Mouse (Mus musculus) C2C12 (cell line): ENCODE results near the gene Orc6. TPM values are rescaled to one million over a fixed set of nuclear protein-coding genes. Genes with fewer than 3 reads are reported as not detected.

Experiments
- H3K27me3 ChIP-seq: one replicate; pipeline ENCODE4 v1.6.1; 2011; ENCODE audit not compliant: control insufficient read depth, insufficient read depth, insufficient read length
- H3K36me3 ChIP-seq: one replicate; pipeline ENCODE4 v1.6.1; 2011; ENCODE audit not compliant: control insufficient read depth, insufficient read depth
- H3K4me3 ChIP-seq: one replicate; pipeline ENCODE4 v1.5.1; 2011; ENCODE audit warnings: mild to moderate bottlenecking, control low read depth; ENCODE audit not compliant: poor library complexity, insufficient read depth, severe bottlenecking
- H3K79me2 ChIP-seq: one replicate; pipeline ENCODE4 v1.6.1; 2011; ENCODE audit not compliant: control insufficient read depth, insufficient read depth
- H3K79me3 ChIP-seq: one replicate; pipeline ENCODE4 v1.6.1; 2011; ENCODE audit warnings: low read depth, control low read depth
- H3ac ChIP-seq: one replicate; pipeline ENCODE3; 2011; ENCODE audit warnings: low read depth; ENCODE audit not compliant: control insufficient read depth, insufficient read length
- CEBPB ChIP-seq: IDR thresholded peaks from one replicate; pipeline ENCODE4 v1.6.1; 2011; ENCODE audit warnings: low read depth, mild to moderate bottlenecking, control low read depth, moderate library complexity
- CTCF ChIP-seq: IDR thresholded peaks from one replicate; pipeline ENCODE4 v1.5.1; 2011; ENCODE audit not compliant: control insufficient read depth, insufficient read depth, insufficient read length
- FOSL1 ChIP-seq: IDR thresholded peaks from one replicate; pipeline ENCODE4 v1.8.0; 2011; ENCODE audit warnings: mild to moderate bottlenecking, low read length; ENCODE audit not compliant: poor library complexity, insufficient read depth, severe bottlenecking
- MAX ChIP-seq: IDR thresholded peaks from one replicate; pipeline ENCODE4 v1.6.1; 2011; ENCODE audit warnings: mild to moderate bottlenecking, control low read depth
- MYOD1 ChIP-seq: IDR thresholded peaks from one replicate; pipeline ENCODE4 v1.6.1; 2011; ENCODE audit warnings: low read depth; ENCODE audit not compliant: control insufficient read depth, insufficient read length
- MYOG ChIP-seq: IDR thresholded peaks from one replicate; pipeline ENCODE4 v1.6.1; 2011; ENCODE audit not compliant: control insufficient read depth, insufficient read length; ENCODE audit errors: extremely low read depth
- USF1 ChIP-seq: IDR thresholded peaks from one replicate; pipeline ENCODE4 v1.6.1; 2011; ENCODE audit warnings: low read depth, mild to moderate bottlenecking, control low read depth, moderate library complexity
- polyA plus RNA-seq: library from polyadenylated mRNA; unstranded; fragments of >200 nt; fragmentation: generic; extraction: Trizol; gene quantifications from one replicate; pipeline ENCODE4 v1.2.1, GENCODE M21; 2012; ENCODE audit warnings: missing spikeins

The Orc6 gene
- polyA plus RNA-seq, 1 experiment: 41.6 TPM

DNA sequence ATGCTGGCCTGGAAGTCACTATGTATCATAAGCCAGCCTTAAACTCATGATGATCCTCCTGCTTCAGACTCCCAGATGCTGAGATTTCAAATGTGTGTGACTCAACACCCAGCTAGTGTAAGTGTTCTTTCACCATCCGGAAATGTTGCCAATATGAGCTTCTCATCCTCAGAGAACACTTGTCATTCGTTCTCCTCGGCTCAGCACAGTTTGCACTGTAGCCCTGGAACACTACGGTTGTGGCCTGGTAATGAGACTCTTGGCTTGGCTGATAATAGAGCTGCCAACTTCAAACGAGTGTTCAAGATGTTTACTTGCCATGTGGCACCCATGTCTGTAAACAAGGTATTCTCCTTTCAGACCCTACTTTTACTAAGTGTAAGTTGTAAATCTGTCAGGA, 4.1 kb downstream of the Orc6 start:
- Histone ChIP-seq H3K36me3 (peaks cover 73% of the 10 kb centered on the region), H3K79me3 (peaks cover 46% of the 10 kb centered on the region), H3K27me3 (no peaks in the 10 kb centered on the region), H3K4me3 (no peak overlapping the region), H3K79me2 (peaks cover 56% of the 10 kb centered on the region), H3ac (no peak overlapping the region)
- TF ChIP-seq FOSL1: no peak
- TF ChIP-seq USF1: no peak
- no peak for TF ChIP-seq CTCF
- TF ChIP-seq CEBPB: no peak
- TF ChIP-seq MYOG: no peak
- no peak for TF ChIP-seq MYOD1
- TF ChIP-seq MAX: no peak

GRCm38 (mm10) chr8:85308564-85308963, 9.1 kb downstream of the Orc6 start:
- TF ChIP-seq MYOD1: no peak
- peaks cover 52% of the 10 kb centered on the region for H3K36me3 ChIP-seq

DNA sequence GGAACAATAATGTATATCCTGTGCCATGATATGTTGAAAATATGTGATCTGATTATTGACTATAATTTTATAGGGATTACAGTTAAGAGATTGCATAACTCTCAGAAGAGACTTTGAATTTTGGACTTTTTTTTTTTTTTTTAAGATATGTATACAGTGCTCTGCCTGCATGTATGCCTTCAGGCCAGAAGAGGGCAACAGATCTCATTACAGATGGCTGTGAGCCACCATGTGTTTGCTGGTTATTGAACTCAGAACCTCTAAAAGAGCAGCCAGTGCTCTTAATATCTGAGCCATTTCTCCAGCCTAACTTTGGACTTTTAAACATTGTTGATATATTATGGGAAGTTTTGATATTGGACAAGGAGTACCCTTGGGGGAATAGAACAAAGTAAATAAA, 12.3 kb downstream of the Orc6 start:
- TF ChIP-seq CEBPB (no peak), USF1 (no peak), MYOG (no peak), MAX (no peak), MYOD1 (no peak), FOSL1 (no peak), CTCF (no peak)
- Histone ChIP-seq H3K27me3 (peaks cover 4% of the 10 kb centered on the region), H3K79me3 (no peaks in the 10 kb centered on the region), H3K36me3 (peaks cover 22% of the 10 kb centered on the region), H3ac (no peak overlapping the region), H3K4me3 (no peak overlapping the region), H3K79me2 (no peaks in the 10 kb centered on the region)

More at GRCm38 (mm10) chr8:85308564-85308963, 9.1 kb downstream of the Orc6 start:
- H3ac ChIP-seq: no peak overlapping the region
- H3K79me2 ChIP-seq: peaks cover 8% of the 10 kb centered on the region
- no peak overlapping the region for H3K4me3 ChIP-seq
- peaks cover 4% of the 10 kb centered on the region for H3K79me3 ChIP-seq
- H3K27me3 ChIP-seq: no peaks in the 10 kb centered on the region

- Histone ChIP-seq H3K27me3 (peaks cover 6% of the 10 kb centered on the region), H3K79me3 (no peaks in the 10 kb centered on the region)
Measured at GRCm38 (mm10) chr8:85313036-85313435, 13.6 kb downstream of the Orc6 start.

DNA sequence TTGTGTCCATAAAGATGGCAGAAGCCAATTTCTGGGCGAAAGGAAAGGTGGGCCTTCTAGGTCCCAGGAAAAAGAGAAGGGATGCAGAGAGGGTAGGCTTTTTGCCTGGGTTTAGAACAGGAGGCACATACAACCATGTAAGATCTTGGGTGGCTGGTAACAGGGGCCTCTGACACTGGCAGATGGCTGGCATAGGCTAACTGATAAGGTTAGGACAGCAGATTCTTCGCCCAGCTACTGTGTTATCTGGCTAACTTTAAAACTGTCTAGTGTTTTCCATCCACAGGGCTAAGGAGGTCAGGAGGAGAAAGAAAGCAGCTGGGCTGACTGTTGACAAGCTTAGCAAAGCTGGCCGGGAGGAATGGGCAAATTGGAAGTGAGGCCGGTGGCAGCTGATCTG, 19.1 kb downstream of the Orc6 start:
- H3K27me3 ChIP-seq: peaks cover 6% of the 10 kb centered on the region
- no peak overlapping the region for H3ac ChIP-seq
- H3K4me3 ChIP-seq: no peak overlapping the region
- TF ChIP-seq MYOG (no peak), CEBPB (no peak), MAX (no peak), CTCF (no peak), MYOD1 (no peak), FOSL1 (no peak), USF1 (no peak)
- no peaks in the 10 kb centered on the region for H3K36me3 ChIP-seq
- H3K79me2 ChIP-seq: no peaks in the 10 kb centered on the region
- no peaks in the 10 kb centered on the region for H3K79me3 ChIP-seq

More at GRCm38 (mm10) chr8:85313036-85313435, 13.6 kb downstream of the Orc6 start:
- Histone ChIP-seq H3K4me3 (no peak overlapping the region), H3K79me2 (no peaks in the 10 kb centered on the region), H3K36me3 (peaks cover 10% of the 10 kb centered on the region), H3ac (no peak overlapping the region)
- no peak for TF ChIP-seq CEBPB
- no peak for TF ChIP-seq MAX
- TF ChIP-seq MYOD1: no peak
- no peak for TF ChIP-seq MYOG
- no peak for TF ChIP-seq FOSL1
- TF ChIP-seq USF1: no peak
- TF ChIP-seq CTCF: no peak

- Histone ChIP-seq H3K27me3 (no peaks in the 10 kb centered on the region), H3K4me3 (no peak overlapping the region), H3K79me2 (no peaks in the 10 kb centered on the region), H3K36me3 (no peaks in the 10 kb centered on the region), H3K79me3 (no peaks in the 10 kb centered on the region), H3ac (no peak overlapping the region)
- TF ChIP-seq FOSL1 (no peak), CEBPB (no peak), MYOD1 (no peak), MAX (no peak), CTCF (no peak), USF1 (no peak), MYOG (no peak)
Measured at GRCm38 (mm10) chr8:85321981-85322380, 22.5 kb downstream of the Orc6 start.
